Mouse (Mus musculus): ENCODE data around the gene Gmip.

The Gmip gene

DNA sequence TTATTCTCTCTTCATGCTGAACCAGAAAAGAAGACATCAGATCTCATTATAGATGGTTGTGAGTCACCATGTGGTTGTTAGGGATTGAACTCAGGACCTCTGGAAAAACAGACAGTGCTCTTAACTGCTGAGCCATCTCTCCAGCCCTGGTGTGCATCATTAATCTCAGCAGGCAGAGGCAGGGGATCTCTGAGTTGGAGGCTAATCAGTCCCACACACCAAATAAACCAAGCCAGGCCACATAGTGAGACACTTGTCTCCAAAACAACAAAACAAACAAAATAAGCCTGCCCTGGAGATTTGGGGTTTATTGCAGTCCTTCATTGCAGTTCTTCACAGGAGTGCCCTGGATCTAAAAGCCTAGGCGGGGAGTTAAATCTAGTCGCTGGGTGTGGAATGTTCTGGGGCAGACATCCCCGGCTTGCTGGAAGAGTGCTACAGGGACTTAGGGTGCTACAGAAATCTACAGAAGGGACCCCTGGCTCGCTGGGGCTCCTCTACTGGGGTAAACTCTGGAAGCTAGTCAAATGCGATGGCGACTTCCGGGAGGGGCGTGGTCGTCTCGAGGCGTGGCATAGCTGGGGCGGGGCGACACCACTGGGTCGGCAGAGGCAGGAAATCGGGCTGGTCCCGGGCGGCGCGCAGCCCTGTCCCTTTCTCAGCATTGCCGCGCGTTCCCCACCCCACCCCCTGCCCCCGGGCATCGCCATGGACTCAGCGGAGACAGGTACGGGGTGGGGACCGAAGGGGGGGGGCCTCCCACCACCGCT, at the start of gene Gmip:
Gene Gmip, plus strand, starts transcription at position 586 of the 770 bp plus-strand sequence.
- peak in 1 of 2 experiments; percentile 60 for DNase-seq (ENCODE audit: low spot score in 2 of 2)

DNA sequence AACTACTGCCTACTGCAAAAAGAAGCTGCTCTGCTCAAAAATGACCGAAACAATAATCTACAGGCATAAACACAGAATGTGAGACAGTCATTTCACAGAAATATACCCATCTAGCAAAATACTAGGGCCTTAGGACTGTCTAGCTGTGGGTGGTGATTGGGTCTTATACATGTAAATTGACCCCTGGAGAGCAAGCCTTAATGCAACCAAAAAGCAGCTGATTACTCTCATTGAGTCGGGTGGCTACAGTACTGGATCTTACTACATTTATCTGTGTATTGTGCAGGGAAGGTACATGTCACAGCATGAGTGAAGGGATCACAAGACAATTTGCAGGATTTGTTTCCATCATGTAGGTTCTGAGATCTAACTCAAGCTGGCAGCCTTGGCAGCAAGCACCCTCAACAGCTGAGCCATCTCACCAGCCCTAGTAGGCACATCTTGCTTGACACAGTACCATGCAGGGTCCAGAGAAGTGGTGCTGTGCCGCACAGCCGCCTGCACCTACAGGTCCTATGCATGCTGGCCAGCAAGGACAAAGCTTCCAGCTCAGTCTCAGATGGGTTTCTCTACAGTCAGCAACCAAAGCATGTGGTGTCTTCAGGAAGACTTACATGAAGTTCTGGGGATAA, 46.5 kb upstream of the Gmip start:
- DNase-seq (ENCODE audit: low spot score in 2 of 2), result no peak

DNA sequence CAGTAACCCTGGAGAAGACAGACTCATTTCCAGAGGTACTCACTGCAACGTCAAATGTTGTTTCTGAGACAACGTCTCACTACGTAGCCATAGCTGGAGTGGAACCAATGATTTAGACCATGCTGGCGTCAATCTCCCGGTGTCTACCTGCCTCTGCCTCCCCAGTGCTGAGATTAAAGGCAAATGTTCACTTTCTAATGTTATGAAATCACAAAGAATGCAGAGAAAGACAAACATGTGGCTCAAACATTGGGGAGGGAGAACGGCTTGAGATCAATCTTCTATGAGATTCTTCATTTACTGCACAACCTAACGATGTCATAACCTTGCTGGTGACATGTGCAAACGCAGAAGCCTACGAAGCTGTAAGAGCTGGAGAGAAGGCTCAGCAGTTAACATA, 37.3 kb upstream of the Gmip start:
- no peak for DNase-seq (ENCODE audit: low spot score in 2 of 2)

DNA sequence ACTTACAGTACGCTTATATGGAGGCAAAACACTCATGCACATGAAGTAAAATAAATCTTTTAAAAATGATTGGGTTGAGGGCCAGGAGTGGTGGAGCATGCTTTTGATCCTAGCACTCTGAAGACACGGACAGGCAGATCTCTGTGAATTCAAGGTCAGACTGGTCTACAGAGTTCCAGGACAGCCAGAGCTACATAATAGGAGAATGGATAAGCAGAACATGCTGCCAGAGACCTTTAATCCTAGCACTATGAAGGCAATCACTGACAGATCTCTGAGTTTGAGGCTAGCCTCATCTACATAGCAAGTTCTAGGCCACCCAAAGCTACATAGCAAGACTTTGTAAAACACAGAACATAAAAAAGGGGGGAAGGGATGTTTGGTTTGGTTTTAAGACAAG, 36.4 kb upstream of the Gmip start:
- no peak for DNase-seq (ENCODE audit: low spot score in 2 of 2)

DNA sequence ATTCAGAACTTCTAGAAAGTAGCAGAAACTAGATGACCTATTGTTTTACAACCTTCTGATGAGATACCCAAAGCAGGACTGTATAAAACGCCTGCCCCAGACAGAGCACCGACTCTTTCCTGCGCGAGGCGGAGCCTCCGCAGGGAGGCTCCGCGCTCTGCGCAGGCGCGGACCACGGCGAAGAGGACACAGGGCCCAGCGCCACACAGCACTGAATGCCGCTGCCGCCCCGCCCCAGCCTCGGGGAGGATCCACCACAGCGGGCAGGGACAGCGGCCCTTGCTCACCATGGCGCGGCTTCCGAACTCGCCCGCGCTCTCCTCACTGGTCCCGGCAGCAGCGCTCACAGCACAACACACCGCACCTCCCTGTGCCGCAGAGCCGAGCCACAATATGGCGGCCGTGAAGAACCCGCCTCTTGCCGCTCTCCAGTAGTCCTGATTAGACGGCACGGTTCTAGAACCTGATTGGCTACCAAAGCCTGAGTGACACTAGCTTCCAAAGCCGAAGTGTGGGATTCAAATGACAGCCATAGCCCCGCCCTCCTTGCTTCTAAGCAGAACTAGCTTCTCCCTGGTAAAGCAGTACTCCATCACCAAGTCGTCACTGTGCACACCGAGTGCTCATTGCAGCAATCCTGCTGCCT, 33.9 kb upstream of the Gmip start, which contains the start of gene Gm20422:
Gene Gm20422, minus strand, starts transcription at position 384 of the 646 bp plus-strand sequence.
- DNase-seq (ENCODE audit: low spot score in 2 of 2), result peak; percentile 87 to 93

DNA sequence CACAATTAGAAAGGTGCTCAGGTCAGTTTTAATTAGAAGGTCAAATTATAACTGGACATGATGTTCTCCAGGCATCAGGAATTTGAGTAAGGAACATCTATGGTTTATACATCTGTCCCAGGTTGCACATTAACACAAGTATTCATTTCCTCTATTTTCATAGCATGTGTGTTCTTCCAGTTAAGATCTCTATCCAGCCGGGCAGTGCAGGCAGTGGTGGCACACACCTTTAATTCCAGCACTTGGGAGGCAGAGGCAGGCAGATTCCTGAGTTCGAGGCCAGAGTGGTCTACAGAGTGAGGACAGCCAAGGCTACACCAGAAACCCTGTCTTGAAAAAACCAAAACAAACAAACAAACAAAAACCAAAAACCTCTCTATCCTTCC, 33.3 kb upstream of the Gmip start:
- DNase-seq (ENCODE audit: low spot score in 2 of 2), result no peak

DNA sequence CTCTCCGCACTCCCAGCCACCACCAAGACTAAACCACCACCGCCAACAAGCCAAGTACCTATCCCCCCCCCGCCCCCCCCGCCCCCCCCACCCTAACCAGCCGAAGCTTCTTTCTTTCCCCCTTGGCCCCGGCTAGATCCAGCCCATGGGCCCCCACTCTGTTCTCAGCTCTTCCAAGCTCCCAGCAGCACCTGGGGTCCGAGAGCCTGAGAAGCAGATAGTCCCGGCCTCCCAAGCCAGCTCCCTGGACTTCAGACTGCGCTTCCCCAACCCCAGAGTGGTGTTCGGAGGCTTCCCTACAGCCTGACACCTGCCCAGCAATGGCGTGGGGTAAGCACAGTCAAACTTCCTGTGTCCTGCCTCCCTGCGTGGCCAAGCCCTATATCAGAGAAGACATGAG, 31.4 kb upstream of the Gmip start:
- no peak for DNase-seq (ENCODE audit: low spot score in 2 of 2)

DNA sequence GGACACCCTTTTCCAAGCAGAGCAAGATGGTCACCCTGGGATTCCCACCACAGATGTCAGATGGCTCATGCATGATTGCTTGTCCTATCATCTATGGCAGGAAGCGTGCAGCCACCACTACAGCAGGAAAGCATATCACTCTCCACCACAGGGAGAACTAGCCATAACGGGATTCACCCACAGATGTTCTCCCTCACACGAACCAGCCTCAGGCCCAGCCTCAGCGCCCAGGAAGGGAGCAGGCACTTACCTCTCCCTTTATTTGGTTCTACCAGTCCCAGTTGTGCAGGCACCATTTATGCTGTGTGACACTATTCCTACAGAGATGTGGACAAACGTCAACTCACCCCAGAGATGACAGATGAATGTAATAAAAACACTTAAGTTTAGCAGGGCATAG, 19.4 kb upstream of the Gmip start:
- DNase-seq (ENCODE audit: low spot score in 2 of 2), result no peak

DNA sequence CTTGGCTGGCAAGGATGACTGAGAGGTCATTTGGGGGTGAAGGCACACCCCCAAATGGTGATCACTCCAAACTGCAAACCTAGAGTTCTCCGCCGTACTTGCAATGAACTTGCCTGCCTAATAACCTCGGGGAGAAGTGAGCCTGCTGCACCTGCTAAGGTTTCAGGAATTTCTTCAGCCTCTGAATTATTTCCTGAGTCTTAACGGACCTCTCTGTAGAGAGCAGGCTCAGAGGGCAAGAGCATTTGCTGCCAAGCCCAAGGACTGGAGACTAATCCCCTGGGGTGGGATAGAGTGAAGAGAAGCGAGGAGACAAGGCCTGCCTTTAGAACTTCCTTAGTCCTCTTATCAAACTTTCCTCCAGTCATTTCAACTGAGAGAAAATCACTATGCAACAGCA, 18.7 kb upstream of the Gmip start:
- DNase-seq (ENCODE audit: low spot score in 2 of 2), result no peak

DNA sequence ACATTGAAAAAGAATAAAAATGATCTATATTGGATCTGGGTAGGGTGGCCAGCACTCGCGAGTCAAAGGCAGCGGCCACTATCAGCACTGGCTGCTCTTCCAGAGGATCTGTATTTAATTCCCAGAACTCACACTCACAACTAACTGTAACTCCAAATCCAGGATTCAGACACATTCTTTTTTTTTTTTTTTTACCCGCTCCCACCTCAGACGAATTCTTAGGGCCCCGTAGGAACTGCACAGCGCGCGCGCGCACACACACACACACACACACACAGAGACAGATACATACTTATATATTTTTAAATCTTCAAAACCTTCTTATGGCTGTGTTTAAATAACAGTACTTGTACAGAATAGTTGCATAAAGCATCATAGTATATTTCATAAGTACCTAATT, 18.1 kb upstream of the Gmip start:
- no peak for DNase-seq (ENCODE audit: low spot score in 2 of 2)

DNA sequence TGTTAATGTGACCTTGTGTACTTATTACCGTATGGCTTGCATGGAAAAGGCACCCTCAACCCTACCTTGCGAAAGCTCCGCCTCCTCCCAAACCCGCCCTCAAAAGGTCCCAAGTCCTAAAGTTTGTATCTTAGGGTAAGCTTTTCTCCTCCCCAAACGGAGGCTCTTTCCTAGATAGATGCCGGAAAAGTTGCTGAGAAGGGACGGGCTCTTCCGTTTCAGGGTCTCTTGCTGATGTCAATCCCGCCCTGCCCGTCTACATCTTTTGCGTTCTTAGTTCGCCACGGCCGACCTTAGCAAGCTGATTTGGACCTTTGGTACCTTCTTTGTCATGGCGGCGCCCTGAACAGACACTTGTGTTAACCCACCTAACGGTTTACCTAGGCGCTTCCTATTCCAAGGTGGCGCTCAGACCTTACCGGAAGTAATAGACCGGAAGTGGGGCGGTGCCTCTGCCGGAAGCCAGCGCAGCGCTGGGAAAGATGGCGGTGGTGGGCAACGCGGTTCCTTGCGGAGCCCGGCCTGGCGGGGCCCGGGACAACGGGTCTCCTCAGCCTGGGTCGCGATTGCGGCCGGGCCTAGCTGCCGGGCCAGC, 17.6 kb upstream of the Gmip start, which contains the start of the genes Atp13a1 and Zfp866:
Gene Atp13a1, plus strand, starts transcription at position 391 of the 595 bp plus-strand sequence.
Gene Zfp866, minus strand, starts transcription at position 406 of the 595 bp plus-strand sequence.
- peak; percentile 69 to 88 for DNase-seq (ENCODE audit: low spot score in 2 of 2)

DNA sequence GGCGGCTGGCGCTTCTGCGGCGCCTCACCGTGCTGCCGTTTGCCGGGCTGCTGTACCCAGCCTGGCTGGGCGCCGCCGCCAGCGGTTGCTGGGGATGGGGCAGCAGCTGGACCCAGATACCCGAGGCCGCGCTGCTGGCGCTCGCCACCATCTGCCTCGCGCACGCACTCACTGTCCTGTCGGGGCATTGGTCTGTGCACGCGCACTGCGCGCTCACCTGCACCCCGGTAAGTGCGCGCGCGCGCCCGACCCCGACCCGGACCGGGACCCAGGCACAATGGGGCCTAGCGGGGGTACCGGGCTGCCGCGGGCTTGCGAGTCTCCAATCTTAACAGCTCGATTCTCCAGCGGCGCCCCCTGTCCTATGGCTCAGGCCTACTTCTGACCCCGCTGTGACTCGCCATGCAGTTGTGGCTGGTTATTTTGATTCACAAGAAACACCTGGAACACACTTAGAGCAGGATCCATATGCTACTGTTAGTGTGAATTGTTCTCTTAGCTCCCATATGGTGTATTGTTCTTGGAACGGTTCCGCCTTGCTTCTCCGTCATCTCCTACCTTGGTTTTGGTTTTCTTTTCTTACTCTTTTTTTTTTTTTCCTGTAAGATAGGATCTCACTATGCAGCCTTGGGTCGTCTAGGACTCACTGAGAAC, 16.9 kb upstream of the Gmip start:
- DNase-seq (ENCODE audit: low spot score in 2 of 2), result no peak

DNA sequence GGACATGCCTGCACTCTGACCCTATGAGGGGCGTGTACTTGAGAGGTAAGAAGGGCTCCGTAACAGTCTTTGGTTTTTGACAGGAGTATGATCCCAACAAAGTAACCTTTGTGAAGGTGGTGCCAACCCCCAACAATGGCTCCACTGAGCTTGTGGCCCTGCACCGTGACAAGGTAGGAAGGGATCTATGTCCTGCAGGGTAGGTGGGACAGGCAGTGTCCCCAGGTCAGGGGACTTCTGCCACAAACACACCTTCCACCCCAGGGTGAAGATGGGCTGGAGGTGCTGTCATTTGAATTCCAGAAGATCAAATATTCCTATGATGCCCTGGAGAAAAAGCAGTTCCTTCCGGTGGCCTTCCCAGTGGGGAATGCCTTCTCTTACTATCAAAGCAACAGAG, 14.8 kb upstream of the Gmip start:
- DNase-seq (ENCODE audit: low spot score in 2 of 2), result no peak

DNA sequence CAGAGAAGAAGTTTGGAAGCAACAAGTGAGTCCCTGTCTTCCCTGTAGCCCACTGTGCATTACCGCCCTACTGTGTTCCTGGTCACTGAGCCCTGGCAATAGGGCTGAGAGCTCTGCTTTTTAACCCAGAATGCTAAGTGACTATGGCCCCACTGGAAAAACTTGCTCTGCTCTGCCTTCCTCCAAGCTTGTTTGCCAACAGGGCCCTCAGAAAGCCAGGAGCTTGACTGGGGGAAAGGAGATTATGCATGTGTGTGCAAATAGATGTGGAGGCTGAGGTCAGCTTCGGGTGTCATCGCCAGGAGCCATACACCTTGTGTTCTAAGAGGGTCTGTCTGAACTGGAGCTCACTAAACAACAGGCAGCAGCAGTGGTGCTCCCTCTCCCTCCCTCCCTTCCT, 14.4 kb upstream of the Gmip start:
- no peak for DNase-seq (ENCODE audit: low spot score in 2 of 2)

DNA sequence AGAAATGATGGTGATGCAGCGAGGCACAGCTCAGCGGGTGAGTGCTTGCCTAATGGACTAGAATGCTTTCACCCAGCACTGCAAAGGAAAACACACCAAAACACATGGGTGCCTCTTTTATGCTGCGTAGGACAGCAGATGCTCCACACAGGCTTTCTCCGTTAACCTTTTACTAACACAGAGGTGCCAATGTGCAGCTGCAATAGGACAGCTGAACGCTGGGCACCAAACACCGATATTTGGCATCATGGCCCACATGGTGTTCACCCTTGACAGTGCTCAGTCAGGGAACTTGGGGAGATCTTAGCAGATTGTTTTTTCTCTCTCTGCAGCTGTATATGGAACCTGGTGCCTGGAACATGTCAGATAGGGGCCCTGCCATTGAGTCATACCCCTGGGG, 13.6 kb upstream of the Gmip start:
- no peak for DNase-seq (ENCODE audit: low spot score in 2 of 2)

DNA sequence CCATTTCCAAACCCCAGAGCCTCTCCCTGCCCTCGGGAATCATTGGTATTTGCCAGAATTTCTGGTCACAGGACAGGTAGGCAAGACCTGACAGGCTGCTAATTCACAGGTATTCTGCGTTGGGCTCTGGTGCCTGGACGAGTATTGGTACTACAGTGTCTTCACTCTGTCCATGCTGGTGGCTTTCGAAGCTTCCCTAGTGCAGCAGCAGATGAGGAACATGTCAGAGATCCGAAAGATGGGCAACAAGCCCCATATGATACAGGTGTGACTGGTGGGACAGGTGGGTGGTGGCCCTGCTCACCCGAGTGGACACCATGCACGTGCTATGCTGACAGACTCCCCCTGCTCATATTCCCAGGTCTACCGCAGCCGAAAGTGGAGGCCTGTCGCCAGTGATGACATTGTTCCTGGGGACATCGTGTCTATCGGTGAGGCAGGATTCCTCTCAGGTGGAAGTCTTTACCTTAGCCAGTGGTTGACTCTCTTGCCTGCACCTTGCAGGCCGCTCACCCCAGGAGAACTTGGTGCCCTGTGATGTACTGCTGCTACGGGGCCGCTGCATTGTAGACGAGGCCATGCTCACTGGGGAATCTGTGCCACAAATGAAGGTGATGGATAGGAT, 11.6 kb upstream of the Gmip start:
- no peak for DNase-seq (ENCODE audit: low spot score in 2 of 2)

DNA sequence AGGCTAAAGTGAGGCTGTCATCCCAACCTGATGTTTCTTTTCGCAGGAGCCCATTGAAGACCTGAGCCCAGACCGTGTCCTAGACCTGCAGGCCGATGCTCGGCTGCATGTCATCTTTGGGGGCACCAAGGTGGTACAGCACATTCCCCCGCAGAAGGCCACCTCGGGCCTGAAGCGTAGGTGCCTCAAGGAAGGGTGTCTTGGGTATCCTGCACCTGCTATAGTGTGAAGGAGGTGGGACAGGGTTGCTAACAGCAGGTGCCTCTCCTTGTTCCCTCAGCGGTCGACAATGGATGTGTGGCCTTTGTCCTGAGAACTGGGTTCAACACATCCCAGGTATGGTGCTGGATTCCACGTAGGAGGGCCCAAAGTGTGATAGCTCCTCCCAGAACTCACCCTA, 10.8 kb upstream of the Gmip start:
- no peak for DNase-seq (ENCODE audit: low spot score in 2 of 2)

DNA sequence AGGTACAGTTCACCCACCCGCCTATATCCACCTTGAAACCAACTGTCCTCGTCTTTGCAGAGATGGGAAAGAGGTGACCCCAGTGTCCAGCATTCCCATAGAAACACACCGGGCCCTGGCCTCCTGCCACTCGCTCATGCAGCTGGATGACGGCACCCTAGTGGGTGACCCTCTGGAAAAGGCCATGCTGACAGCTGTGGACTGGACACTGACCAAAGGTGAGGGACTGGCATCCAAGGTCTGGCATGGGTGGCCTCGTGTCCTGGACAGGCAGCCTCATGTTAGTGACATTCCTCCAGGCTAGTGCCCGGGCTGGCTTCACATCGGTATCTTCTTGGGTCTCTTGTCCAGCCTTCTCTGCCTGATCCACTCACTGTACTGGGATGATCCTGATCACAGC, 9.2 kb upstream of the Gmip start:
- DNase-seq (ENCODE audit: low spot score in 2 of 2), result no peak

DNA sequence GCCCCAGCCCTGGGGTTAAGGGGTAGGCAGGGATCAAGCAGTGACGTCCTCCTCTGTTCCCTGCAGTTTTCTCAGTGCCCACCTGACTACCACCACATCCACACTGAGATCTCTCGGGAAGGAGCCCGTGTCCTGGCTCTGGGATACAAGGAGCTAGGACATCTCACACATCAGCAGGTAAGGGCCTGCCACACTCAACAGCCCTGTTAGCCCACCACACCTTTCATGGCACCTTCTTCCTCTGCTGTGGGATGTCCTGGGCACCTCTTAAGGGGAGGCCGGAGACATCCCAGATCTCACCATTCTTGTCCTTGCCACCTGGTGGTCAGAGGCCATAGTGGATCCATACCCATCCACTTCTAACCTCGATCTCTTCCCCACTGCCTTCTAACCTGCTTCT, 8.5 kb upstream of the Gmip start:
- no peak for DNase-seq (ENCODE audit: low spot score in 2 of 2)

DNA sequence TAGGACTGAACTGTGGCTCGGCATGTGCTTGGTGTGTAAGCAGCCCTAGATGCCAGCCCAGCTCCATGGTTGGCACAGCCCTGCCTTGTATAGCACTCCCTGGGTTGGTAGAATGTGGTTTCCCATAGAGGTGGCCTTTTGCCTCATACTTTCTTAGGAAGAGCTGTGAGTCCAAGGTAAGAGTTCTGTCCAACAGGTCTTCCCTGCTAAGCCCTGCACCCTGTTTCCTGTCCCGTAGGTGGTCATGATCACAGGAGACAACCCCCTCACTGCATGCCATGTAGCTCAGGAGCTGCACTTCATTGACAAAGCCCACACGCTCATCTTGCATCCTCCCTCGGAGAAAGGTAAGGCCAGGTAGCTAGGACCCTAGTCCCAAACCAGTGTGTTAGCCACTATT, 6.7 kb upstream of the Gmip start:
- no peak for DNase-seq (ENCODE audit: low spot score in 2 of 2)

DNA sequence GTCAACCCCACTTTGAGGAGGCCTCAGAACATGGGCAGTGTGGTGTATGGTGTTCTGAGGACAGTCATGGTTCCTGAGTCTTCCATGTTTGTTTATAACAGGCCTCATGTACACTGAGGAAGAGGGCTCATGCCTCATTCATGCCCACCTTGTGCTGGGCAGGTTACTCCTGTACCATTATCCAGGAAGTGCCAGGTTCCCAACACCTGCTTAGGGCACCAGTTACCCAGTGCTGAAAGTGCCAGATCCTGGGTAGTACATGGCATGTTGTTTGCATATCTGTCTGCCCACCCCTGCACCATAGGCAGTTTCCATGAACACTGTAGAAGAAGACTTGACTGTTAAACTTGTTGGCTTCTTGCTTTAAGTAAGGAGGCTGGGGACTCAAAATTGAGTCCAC, 6.3 kb upstream of the Gmip start:
- no peak for DNase-seq (ENCODE audit: low spot score in 2 of 2)

DNA sequence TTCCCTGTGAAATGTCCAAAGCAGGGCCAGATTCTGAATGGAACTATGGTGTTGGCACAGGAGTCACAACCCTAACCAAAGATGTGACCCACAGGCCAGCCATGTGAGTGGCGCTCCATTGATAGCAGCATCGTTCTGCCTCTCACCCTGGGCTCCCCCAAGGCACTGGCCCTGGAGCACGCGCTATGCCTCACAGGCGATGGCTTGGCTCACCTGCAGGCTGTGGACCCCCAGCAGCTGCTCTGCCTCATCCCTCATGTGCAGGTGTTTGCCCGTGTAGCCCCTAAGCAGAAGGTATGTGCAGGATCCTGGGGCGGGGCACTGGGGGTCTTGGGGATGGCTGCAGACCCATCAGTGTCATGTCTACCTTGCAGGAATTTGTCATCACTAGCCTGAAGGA, 5.1 kb upstream of the Gmip start:
- no peak for DNase-seq (ENCODE audit: low spot score in 2 of 2)
